Mouse (Mus musculus) frontal cortex, postnatal 25 days (tissue): ENCODE data around the gene Mau2.
"Not testable (repeated sequence)": the region's sequence is repeated elsewhere in the genome, so short reads cannot be mapped to it uniquely, and the experiment has no call there.

Experiments
- DNase-seq, 2 experiments: peaks; one replicate each; pipeline ENCODE4 v3.0.0; 2022; ENCODE audit warnings: low spot score in 2 of 2

Gene Mau2

GRCm38 (mm10) chr8:70023596-70023995 lies 18.9 kb downstream of the Mau2 start:
- DNase-seq = no peak

- DNase-seq = no peak
These were observed 27.5 kb downstream of the Mau2 start for GRCm38 (mm10) chr8:70015017-70015416.

- no peak for DNase-seq
These were observed 29.8 kb downstream of the Mau2 start for GRCm38 (mm10) chr8:70012763-70013162.

GRCm38 (mm10) chr8:70012350-70012749 lies 30.2 kb downstream of the Mau2 start:
- DNase-seq = no peak

- not testable (repeated sequence) for DNase-seq
These were observed 31.7 kb downstream of the Mau2 start for GRCm38 (mm10) chr8:70010796-70011195.

- DNase-seq = no peak
These were observed 37.4 kb downstream of the Mau2 start for GRCm38 (mm10) chr8:70005178-70005577.

GRCm38 (mm10) chr8:70004345-70004744 lies 38.2 kb downstream of the Mau2 start:
- no peak for DNase-seq

GRCm38 (mm10) chr8:70003204-70003657 lies 39.3 kb downstream of the Mau2 start:
- DNase-seq = no peak

GRCm38 (mm10) chr8:70001892-70002191 lies 40.7 kb downstream of the Mau2 start:
- DNase-seq = not testable (repeated sequence)

GRCm38 (mm10) chr8:70001176-70001891 lies 41.2 kb downstream of the Mau2 start:
- DNase-seq = no peak

- DNase-seq = no peak
These were observed 42.3 kb downstream of the Mau2 start for GRCm38 (mm10) chr8:70000226-70000625.

GRCm38 (mm10) chr8:69999236-69999635 lies 43.3 kb downstream of the Mau2 start:
- DNase-seq = no peak

- DNase-seq = no peak
These were observed 43.8 kb downstream of the Mau2 start for GRCm38 (mm10) chr8:69998706-69999105.

GRCm38 (mm10) chr8:69996589-69997285 lies 45.8 kb downstream of the Mau2 start:
- no peak for DNase-seq

- DNase-seq = peak; percentile 98 to 100
These were observed 46.6 kb downstream of the Mau2 start, which contains the start of gene Gatad2a for GRCm38 (mm10) chr8:69995776-69996588. Gatad2a (minus strand) TSS chr8:69996384.

GRCm38 (mm10) chr8:69995422-69995775 lies 47.1 kb downstream of the Mau2 start:
- DNase-seq = no peak

- DNase-seq = not testable (repeated sequence)
These were observed 53.6 kb downstream of the Mau2 start for GRCm38 (mm10) chr8:69988936-69989335.

- no peak for DNase-seq
These were observed 54.8 kb downstream of the Mau2 start for GRCm38 (mm10) chr8:69987744-69988143.

- DNase-seq = no peak
These were observed 57.5 kb downstream of the Mau2 start for GRCm38 (mm10) chr8:69984876-69985553.

GRCm38 (mm10) chr8:69978456-69978855 lies 64.1 kb downstream of the Mau2 start:
- no peak for DNase-seq

GRCm38 (mm10) chr8:69974806-69975205 lies 67.7 kb downstream of the Mau2 start:
- no peak for DNase-seq

- DNase-seq = peak; percentile 80
These were observed 68.3 kb downstream of the Mau2 start for GRCm38 (mm10) chr8:69974194-69974614.
